Mouse (Mus musculus): ENCODE measurements around the gene Cd276.
A peak's percentile ranks its signal among the peaks of the same experiment; 100 is the strongest.

Cd276 gene

GRCm38 (mm10) chr9:58513749-58514148 lies 41.5 kb downstream of the Cd276 start:
- DNase-seq (ENCODE audit: low spot score in 2 of 2): no peak

GRCm38 (mm10) chr9:58510452-58510851 lies 44.8 kb downstream of the Cd276 start:
- no peak for DNase-seq (ENCODE audit: low spot score in 2 of 2)

DNA sequence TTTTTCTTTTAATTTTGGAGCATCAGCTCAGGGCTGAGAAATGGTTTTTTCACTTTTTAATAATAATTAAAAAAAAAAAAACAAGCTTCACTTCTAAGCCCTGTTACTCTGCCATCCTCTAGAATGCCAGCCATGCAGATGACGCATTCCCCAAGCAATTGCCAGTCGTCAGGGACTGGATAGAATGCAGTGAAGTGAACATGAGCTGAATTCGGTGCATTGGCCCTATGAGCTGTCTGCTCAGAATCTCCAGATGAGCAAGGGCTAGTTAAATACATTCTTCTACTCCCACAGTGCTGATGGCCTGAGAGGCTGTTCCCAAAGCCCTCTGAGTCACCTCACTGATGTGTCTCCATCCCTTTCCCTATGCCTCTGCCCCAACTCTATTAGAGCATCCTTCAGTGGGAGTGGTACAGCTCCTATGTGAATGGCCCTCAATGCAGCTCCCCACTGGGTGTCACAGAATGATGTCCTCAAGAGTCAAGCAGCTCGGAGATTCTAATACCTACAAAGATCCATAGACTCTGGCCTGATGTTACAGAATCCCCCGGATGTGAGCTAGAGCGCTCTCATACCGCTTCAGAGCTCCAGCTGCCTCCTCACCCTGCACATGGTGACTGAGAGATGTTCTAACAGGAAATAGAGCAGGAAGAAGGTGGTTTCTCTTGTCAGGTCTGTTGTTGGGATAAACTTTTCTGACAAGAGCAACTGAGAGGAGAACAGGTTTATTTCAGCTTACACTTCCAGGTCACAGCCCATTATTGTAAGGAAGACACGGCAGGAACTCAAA lies 47.8 kb downstream of the Cd276 start:
- DNase-seq (ENCODE audit: low spot score in 2 of 2): no peak

- DNase-seq (ENCODE audit: low spot score in 2 of 2): no peak
These were observed 54.3 kb downstream of the Cd276 start for GRCm38 (mm10) chr9:58500946-58501345.

DNA sequence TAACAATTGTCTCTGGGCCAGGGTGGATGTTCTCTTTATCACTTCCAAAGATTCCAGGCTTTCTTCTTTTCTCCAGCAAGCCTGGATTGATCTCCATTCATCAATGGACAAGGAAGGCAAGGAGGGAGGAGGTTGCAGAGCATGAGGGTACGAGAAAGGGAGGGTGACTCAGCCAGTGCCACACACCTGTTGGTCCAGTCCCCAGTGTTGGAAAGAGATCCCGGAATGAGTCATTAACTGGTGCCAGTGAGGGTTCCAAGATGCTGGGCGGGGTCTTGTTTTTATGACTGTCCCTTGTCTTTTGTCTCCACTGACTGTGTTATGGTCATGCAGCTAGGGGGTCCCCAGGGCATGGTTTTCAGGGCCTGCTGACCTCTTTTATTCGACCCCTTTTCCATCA lies 57.3 kb downstream of the Cd276 start:
- no peak for DNase-seq (ENCODE audit: low spot score in 2 of 2)

DNA sequence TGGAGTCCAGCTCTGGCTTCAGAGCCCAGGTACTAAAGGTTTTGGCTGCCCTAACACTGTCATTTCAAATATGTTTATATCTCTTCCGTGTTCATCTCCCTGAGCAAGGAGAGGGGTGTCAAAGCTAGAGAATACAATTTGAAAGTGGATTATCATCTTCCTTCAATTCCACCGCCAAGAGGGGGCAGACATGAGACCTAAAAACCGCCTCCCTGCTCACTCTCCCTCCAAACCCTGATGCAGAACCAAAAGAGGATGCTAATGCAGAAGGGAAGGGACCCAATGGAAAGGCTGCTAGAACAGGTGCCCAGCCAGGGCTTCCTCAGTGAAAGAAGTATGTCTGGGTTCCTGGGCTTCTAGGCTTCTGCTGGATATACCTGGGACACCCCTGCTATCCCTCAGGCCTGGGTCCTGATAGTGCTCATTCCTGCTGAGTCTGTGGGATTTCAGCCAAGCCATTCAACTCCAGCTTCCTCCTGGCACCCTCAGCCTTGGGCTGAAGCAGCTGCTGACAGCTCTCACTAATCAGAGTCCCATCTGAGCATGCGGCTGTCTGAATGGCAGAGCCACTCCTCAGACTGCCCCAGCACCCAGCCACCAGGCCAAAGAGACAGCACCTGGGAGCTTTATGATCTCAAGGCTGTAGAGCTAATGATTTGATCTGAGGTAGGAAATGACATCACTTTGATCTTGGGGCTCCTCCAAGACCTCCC lies 58.6 kb downstream of the Cd276 start:
- peak in 1 of 2 experiments; percentile 40 for DNase-seq (ENCODE audit: low spot score in 2 of 2)

DNA sequence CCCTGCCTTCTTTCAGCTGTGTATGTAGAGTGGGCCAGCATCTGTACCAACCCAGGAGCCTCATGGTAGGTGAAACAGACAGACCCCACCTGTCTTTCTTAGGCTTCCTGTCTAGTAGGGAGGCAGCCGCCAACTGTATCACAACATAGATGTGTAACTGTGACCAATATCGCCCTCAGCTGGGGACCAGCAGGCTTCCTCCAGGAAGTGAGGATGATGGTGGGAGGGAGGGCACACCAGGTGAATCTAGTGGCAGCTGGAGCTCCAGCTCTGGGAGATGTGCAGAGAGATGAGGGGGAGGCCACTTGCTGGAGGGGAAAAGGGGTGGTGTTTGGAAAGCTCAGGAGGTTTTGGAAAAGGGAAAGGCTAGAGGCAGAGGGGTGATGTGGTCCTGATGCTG lies 60.2 kb downstream of the Cd276 start:
- no peak for DNase-seq (ENCODE audit: low spot score in 2 of 2)

GRCm38 (mm10) chr9:58490391-58490790 lies 64.8 kb downstream of the Cd276 start:
- DNase-seq (ENCODE audit: low spot score in 2 of 2): no peak

- DNase-seq (ENCODE audit: low spot score in 2 of 2): no peak
These were observed 65.4 kb downstream of the Cd276 start for GRCm38 (mm10) chr9:58489865-58490165.

DNA sequence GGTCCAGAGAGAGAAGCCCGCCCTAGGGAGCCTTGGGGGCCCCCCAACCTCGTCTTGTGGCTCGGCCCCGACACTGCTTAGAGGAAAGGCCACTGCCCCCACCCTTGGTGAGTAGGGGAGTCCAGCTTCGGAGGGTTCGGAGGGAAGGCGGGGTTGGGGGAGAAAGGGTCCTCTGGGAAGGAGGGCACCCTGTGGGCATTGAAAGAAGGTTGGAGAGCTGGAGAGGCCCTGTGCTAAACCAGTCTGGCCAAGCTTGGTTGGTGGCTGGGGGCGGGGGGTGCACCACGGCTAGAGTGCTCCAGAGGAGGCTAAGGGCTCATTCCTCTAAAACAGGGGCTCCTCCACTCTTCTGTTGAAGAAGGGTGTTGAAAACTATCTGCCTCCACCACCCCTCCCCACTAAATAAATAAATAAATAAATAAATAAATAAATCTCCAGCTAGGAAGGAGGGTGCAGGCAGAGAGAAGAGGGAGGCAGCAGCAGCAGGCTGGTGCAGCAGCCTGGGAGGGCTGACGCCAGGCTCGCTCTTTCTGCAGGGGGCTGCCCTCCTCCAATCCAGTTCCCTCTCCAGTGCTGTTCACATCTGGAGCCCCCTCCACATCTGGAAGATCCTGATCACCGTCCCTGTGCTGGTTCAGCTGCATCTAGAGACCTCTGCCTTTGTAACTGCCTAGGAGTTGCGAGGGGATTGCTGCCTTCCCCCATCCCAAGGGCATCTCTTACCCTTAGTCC lies 65.9 kb downstream of the Cd276 start:
- peak; percentile 36 for DNase-seq (ENCODE audit: low spot score in 2 of 2)

DNA sequence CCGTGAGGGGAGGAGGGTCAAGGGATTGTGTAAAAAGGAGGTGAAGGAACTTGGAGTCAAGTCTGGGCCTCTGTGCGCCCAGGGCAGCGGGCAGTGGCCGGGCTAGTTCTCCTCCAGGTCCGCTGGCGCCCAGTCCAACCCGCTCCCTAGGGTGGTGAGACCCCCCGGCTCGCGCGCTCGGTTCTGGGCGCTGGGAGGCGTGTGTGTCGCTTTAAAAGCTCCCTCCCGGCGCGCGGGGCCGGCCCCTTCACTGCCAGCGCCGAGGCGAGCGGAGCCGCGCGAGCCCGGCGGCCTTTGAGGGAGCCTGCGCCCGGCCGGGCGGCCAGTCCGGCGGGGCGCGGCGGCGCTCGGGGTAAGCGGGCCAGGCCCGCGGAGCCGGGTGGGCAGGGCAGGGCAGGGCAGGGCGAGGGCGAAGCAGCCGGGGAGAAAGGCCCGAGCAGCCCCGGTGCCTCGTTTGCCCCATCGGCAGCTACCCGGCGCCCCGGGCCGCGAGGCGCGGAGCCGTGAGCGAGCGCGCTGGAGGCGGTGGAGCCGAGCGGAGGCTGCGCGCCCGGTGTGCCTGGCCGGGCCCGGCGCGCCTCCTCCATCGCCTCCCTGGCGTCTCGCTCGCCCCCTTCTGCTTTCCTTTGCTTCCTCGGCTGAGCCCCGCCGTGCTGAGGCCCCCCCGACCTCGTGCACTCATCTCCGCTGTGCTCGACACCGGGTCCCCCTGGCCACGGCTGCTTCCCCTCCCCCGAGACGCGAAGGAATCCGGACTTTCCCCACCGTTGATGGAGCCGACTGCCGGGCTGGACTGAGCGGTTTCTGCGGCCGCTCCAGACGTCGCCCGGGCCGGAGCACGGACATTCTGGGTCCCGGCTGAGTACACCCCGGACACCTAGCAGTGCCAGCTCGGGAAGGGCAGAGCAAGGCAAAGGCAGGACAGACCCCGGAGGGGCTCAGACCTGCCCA lies 67.1 kb downstream of the Cd276 start, which contains the start of gene Insyn1:
Gene Insyn1 (plus strand): TSS at position 753 of the 951 bp plus-strand sequence.
- peak in 1 of 2 experiments; percentile 63 for DNase-seq (ENCODE audit: low spot score in 2 of 2)

GRCm38 (mm10) chr9:58487076-58487475 lies 68.2 kb downstream of the Cd276 start:
- DNase-seq (ENCODE audit: low spot score in 2 of 2): no peak
